Mouse (Mus musculus): Measurements from ENCODE around the gene Bptf. TPM values are rescaled to one million over a fixed set of nuclear protein-coding genes. Genes with fewer than 3 reads are reported as not detected.

Bptf gene
- polyA plus RNA-seq, 1 experiment from 2014 or later = 22.9 TPM

DNA sequence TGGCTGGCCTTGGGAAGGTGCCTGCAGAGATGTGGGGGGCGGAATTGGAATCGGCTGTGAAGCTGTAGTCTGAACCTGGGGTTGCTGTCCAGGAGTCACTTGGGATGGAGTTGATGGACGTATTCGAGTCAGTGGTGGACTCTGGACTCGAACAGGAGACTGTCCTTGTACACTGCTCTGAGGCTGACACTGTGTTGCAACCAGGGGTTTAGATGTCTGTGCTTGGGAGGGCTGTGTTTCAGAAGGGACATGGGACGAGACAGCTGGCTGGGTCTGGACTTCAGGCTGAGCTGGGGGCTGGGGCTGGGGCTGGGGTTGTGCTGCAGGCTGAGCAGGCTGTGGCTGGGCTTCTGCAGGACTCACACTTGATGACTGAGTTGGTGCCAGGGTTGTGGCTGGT, 77.1 kb downstream of the Bptf start:
- Histone ChIP-seq H3K4me1 (replicated peaks; ENCODE audit: insufficient read depth, low read length) (no peaks in the 10 kb centered on the region), H3K9me3 (replicated peaks; ENCODE audit: low read length) (no peaks in the 10 kb centered on the region), H3K4me2 (ENCODE audit: low read length) (no peak overlapping the region), H3K9ac (ENCODE audit: low read depth, low read length) (no peak overlapping the region), H3K4me3 (replicated peaks; ENCODE audit: low read depth, low read length) (no peak overlapping the region), H3K27me3 (ENCODE audit: insufficient read depth, low read length) (no peaks in the 10 kb centered on the region), H3K27ac (no peak overlapping the region), H3K36me3 (ENCODE audit: insufficient read depth, low read length) (peaks cover 79% of the 10 kb centered on the region)
- no peak for ATAC-seq (replicated peaks; ENCODE audit: low FRiP score, low read depth)
- TF ChIP-seq CTCF (IDR thresholded peaks at IDR 0.05; ENCODE audit: low read depth) = no peak
- no peak for DNase-seq (ENCODE audit: low spot score)
- WGBS = 94% methylated on average over 6 of the region's 6 CpGs

DNA sequence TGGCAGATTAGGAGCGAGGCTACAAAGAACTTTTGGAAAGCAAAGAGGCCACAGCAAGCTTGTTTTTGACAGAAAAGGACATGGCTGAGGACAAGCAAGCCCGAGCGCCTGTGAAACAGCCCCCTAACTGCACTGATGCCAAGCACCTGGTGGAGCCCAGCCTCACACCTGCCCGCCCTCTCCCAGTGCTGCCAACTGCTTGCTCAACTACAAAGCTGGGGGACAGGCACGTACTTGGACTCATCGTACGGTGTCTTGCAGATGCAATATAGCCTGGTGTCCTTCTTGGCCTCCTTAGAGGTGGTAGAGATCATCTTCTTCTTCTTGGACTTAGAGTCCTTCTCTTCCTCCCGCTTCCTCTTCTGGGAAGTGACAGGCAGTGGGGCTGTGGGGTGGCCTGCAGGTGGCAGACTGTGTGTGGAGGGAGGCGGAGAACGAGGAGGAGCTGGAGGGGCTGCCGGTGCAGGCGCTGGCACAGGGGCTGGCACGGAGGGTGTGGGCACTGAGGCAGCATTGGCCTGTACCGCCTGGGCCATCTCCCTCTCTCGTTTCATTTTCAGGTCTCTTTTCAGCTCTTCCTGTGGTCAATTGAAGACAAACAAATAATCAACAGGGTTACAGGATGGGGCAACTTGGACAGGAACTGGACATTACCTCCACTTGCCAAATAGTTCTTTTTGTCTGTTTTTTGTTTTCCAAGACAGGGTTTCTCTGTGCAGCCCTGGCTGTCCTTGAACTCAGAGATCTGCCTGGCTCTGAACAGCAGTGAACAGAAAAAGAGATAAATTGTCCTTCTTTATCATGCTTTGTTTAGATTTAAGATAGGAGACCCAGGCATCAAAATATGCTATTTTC, 84.9 kb downstream of the Bptf start:
- no peaks in the 10 kb centered on the region for H3K27me3 ChIP-seq (ENCODE audit: insufficient read depth, low read length)
- no peak overlapping the region for H3K27ac ChIP-seq
- no peaks in the 10 kb centered on the region for H3K4me1 ChIP-seq (replicated peaks; ENCODE audit: insufficient read depth, low read length)
- WGBS = 88% methylated on average over 15 of the region's 15 CpGs
- H3K4me2 ChIP-seq (ENCODE audit: low read length) = no peak overlapping the region
- TF ChIP-seq CTCF (IDR thresholded peaks at IDR 0.05; ENCODE audit: low read depth) = no peak; the same call in 1 of the 2 replicates
- H3K36me3 ChIP-seq (ENCODE audit: insufficient read depth, low read length) = peaks cover 40% of the 10 kb centered on the region
- H3K9ac ChIP-seq (ENCODE audit: low read depth, low read length) = no peak overlapping the region
- no peak for DNase-seq (ENCODE audit: low spot score)
- H3K9me3 ChIP-seq (replicated peaks; ENCODE audit: low read length) = no peaks in the 10 kb centered on the region
- H3K4me3 ChIP-seq (replicated peaks; ENCODE audit: low read depth, low read length) = no peak overlapping the region
- no peak for ATAC-seq (replicated peaks; ENCODE audit: low FRiP score, low read depth)

DNA sequence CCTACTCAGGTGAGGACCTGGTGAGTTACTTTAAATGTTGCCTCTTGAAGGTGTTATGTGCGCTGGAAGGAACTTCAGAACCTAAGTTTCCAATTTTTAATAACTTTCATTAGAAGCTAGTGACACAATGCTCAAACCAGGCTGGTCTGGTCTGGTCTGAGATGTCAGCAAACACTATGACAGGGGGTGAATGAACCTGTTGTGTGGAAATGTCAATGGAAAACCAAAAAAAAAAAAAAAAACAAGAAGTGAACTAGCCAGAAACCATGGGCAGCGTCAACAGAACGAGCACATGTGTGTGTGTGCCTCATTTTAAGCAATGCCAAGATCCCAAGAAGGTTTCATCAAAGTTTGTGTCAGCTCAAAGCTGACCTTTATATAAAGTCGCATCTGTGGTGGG, 86.4 kb downstream of the Bptf start:
- TF ChIP-seq CTCF (IDR thresholded peaks at IDR 0.05; ENCODE audit: low read depth) = no peak
- H3K9ac ChIP-seq (ENCODE audit: low read depth, low read length) = no peak overlapping the region
- no peak overlapping the region for H3K27ac ChIP-seq
- H3K4me2 ChIP-seq (ENCODE audit: low read length) = no peak overlapping the region
- no peak for ATAC-seq (replicated peaks; ENCODE audit: low FRiP score, low read depth)
- 95% methylated on average over 4 of the region's 4 CpGs for WGBS
- no peaks in the 10 kb centered on the region for H3K9me3 ChIP-seq (replicated peaks; ENCODE audit: low read length)
- H3K4me3 ChIP-seq (replicated peaks; ENCODE audit: low read depth, low read length) = no peak overlapping the region
- no peak for DNase-seq (ENCODE audit: low spot score)
- no peaks in the 10 kb centered on the region for H3K27me3 ChIP-seq (ENCODE audit: insufficient read depth, low read length)
- H3K36me3 ChIP-seq (ENCODE audit: insufficient read depth, low read length) = peaks cover 46% of the 10 kb centered on the region
- no peaks in the 10 kb centered on the region for H3K4me1 ChIP-seq (replicated peaks; ENCODE audit: insufficient read depth, low read length)

DNA sequence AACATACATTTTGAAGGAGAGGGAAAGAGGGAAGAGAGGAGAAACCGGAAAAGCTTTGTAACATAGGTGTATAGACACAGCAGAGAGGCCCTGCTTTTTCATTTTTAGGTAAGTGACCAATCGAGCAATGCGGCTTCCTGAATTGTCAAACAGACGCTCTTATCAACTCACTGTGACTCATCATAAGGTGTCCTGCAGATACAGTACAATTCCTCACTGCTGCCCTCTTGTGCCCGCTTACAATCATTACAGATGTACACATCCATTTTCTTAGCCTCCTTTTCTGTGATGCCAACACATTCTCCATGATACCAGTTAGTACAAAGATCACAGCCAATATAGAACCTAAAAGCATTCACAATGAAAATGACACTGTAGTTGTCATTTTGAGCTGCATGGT, 87.6 kb downstream of the Bptf start:
- WGBS = 47% methylated on average over 5 of the region's 5 CpGs
- H3K4me2 ChIP-seq (ENCODE audit: low read length) = no peak overlapping the region
- ATAC-seq (replicated peaks; ENCODE audit: low FRiP score, low read depth) (no peak), DNase-seq (ENCODE audit: low spot score) (peak; percentile 85)
- TF ChIP-seq CTCF (IDR thresholded peaks at IDR 0.05; ENCODE audit: low read depth) = peak; percentile 90
- no peaks in the 10 kb centered on the region for H3K27me3 ChIP-seq (ENCODE audit: insufficient read depth, low read length)
- no peaks in the 10 kb centered on the region for H3K4me1 ChIP-seq (replicated peaks; ENCODE audit: insufficient read depth, low read length)
- H3K27ac ChIP-seq = no peak overlapping the region
- H3K9me3 ChIP-seq (replicated peaks; ENCODE audit: low read length) = no peaks in the 10 kb centered on the region
- H3K9ac ChIP-seq (ENCODE audit: low read depth, low read length) = no peak overlapping the region
- peaks cover 55% of the 10 kb centered on the region for H3K36me3 ChIP-seq (ENCODE audit: insufficient read depth, low read length)
- H3K4me3 ChIP-seq (replicated peaks; ENCODE audit: low read depth, low read length) = no peak overlapping the region

DNA sequence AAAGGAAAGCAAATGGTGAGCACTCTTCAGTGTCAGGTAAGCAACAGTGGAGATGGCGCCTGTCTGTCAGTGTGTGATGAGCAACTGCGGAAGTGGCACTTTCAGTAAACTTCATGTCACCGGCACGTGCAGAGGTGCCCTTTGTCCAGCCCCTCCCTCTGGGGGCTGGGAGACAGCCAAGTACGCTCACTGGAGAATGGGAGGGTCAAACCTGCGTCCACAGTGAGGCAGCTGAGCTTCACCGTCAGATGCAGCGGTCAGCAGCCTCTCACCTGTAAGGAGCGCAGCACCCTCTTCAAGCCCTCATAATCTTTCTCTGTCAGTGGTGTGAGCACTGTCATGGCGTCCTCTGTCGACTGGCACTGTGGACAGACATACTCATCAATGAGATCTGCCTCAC, 88.6 kb downstream of the Bptf start:
- peaks cover 63% of the 10 kb centered on the region for H3K36me3 ChIP-seq (ENCODE audit: insufficient read depth, low read length)
- H3K9me3 ChIP-seq (replicated peaks; ENCODE audit: low read length) = no peaks in the 10 kb centered on the region
- DNase-seq (ENCODE audit: low spot score) (no peak), ATAC-seq (replicated peaks; ENCODE audit: low FRiP score, low read depth) (no peak)
- no peaks in the 10 kb centered on the region for H3K4me1 ChIP-seq (replicated peaks; ENCODE audit: insufficient read depth, low read length)
- no peak overlapping the region for H3K4me2 ChIP-seq (ENCODE audit: low read length)
- no peak for TF ChIP-seq CTCF (IDR thresholded peaks at IDR 0.05; ENCODE audit: low read depth)
- H3K27ac ChIP-seq = no peak overlapping the region
- 90% methylated on average over 11 of the region's 11 CpGs for WGBS
- no peaks in the 10 kb centered on the region for H3K27me3 ChIP-seq (ENCODE audit: insufficient read depth, low read length)
- no peak overlapping the region for H3K4me3 ChIP-seq (replicated peaks; ENCODE audit: low read depth, low read length)
- no peak overlapping the region for H3K9ac ChIP-seq (ENCODE audit: low read depth, low read length)

DNA sequence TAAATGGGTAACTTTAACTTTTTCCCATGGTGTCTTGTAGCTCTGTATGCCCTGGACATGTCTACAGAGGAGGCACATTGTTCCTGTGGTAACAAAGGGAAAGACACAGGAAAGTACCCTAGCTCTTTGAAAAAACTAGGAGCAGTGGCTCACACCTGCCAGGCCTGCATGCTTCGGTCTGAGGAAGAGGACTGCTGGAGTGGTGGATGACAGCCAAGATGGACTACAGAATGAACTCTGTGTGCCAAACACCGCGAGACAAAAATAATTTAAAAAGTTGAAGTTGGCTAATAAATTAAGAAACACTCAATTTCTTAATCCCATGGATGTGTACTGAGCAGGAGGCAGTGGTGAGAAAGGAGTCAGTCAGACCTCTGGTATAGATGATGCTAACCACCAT, 90.5 kb downstream of the Bptf start:
- Histone ChIP-seq H3K9ac (ENCODE audit: low read depth, low read length) (no peak overlapping the region), H3K27me3 (ENCODE audit: insufficient read depth, low read length) (no peaks in the 10 kb centered on the region), H3K36me3 (ENCODE audit: insufficient read depth, low read length) (peaks cover 59% of the 10 kb centered on the region), H3K4me1 (replicated peaks; ENCODE audit: insufficient read depth, low read length) (no peaks in the 10 kb centered on the region), H3K9me3 (replicated peaks; ENCODE audit: low read length) (no peaks in the 10 kb centered on the region), H3K27ac (no peak overlapping the region), H3K4me3 (replicated peaks; ENCODE audit: low read depth, low read length) (no peak overlapping the region), H3K4me2 (ENCODE audit: low read length) (no peak overlapping the region)
- 89% methylated on average over 3 of the region's 3 CpGs for WGBS
- ATAC-seq (replicated peaks; ENCODE audit: low FRiP score, low read depth) (no peak), DNase-seq (ENCODE audit: low spot score) (no peak)
- no peak for TF ChIP-seq CTCF (IDR thresholded peaks at IDR 0.05; ENCODE audit: low read depth)

Measured in kidney, postnatal 0 days (tissue).